Mouse (Mus musculus) liver, embryonic 18 days (tissue): Measurements from ENCODE around the gene Cab39l. TPM values are rescaled to one million over a fixed set of nuclear protein-coding genes. Genes with fewer than 3 reads are reported as not detected.

ENCODE experiments used
- polyA plus RNA-seq: library from polyadenylated mRNA; depleted of rRNA; stranded (reverse); fragments of >200 nt; gene quantifications from 2 replicates; pipeline ENCODE4 v1.2.3, GENCODE M21; 2012; rRNA removed

Cab39l gene
- polyA plus RNA-seq, result 9.0 and 10.3 TPM in 2 replicates

DNA sequence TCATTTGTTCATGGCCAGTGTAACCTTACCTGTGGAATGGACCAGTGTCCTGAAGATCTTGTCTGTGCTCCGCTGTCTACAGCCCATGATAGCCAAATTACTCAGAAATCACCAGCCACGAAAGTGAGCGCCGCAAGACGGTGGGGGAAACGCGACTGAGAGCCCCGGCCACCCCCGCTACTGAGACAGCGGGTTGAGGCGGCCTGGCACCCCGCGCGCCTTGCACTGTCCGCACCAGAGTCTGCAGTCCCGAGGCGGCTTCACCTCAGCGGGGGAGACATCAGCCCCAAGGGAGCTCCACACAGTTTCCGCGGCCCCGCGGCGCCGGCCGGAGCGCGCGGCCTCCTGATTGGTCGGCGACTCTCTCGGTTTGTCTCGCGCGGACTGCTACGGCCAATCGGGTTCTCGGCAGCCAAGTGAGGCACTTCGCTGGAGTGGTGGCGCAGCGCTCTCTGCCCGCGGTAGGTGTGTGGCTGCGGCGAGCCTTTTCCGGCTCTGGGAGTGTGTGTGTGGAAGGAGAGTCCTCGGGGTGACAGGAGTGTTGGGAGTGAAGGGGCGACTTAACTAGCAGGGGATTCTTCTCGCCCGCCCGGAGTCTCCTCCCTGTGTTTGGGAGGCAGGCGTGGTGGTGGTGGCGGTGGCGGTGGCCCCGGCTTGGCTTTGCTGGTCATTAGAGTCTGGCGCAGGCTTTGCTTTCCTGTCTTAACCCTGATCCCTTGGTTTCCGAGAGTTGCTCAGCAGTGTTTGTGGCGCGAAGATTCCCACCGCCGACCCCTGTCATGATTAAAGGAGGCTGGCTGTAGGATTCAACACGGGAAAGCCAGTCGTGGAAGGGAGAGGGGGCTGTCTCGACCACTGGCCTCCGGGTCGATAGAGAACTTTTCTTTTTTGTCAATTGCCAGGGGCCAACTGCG lies at the start of gene Cab39l, which contains the start of gene Setdb2:
TSS of gene Cab39l (plus strand) at position 415 of the 914 bp plus-strand sequence.
TSS of gene Setdb2 (minus strand) at position 327 of the 914 bp plus-strand sequence.

DNA sequence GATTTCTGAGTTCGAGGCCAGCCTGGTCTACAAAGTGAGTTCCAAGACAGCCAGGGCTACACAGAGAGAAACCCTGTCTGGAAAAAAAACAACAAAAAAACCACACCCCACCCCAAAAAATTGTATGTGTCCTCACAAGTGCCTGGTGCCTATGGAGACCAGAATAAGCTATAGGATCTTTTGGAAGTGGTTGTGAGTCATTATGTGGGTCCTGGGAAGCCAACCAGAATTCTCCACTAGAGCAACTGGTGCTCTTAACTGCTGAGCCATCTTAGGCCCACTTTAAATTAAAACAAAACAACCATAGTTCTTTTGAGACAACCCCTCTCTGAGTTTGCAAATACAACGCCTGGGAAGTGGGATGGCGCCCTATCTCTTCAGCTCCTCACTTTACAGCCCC lies 45.5 kb upstream of the Cab39l start, which contains the start of gene Phf11c:
TSS of gene Phf11c (minus strand) at position 101 of the 400 bp plus-strand sequence.

DNA sequence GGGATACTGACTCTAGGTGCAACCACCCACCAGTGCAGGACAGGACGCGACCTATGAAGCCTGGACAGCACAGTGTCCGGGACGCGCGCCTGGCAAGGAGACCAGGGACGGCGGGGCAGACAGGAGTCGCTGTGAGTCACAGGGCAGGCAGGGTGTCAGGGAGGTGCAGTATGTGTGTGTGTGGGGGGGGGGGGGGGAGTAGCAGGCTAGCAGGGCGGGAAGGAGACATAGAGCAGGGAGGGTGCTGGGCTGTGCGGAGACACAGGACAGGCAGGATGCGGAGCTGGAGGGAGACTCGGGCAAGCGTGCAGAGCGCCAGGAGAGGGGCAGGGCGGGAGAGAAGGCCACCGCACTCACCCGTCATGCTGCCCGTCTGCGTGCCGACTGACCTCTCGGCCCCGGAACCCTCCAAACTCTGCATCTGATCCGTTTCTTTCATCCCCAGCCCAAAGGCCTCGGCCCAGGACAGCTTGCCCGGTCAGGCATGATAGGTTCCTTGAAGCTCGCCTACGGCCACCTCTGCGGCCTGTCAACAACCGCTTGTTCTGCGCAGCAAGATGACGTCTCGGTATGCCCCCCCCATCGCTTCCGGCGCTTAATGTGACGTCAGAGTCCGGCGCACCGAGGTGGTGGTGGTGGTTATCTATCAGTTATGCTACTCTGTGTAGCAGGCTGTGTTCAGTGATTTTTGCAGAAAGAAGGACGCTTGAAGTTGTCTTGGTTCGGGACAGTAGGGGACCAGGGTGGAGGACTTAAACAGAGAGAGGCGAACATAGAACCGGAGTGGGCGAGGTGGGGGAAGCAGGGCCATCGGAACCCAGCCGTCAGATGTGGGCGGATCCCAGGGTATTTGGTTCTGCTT lies 156.9 kb downstream of the Cab39l start, which contains the start of gene Cdadc1:
TSS of gene Cdadc1 (minus strand) at position 562 of the 862 bp plus-strand sequence.

GRCm38 (mm10) chr14:59625158-59625805 lies 184.5 kb downstream of the Cab39l start, which contains the start of gene Shisa2:
Gene Shisa2 (plus strand): TSS chr14:59625308.

Other genes starting within 250 kb of the Cab39l start
- 15.4 and 16.2 TPM in 2 replicates for gene Rcbtb1, start 239.8 kb upstream of the Cab39l start, polyA plus RNA-seq
- 0.05 and 0.06 TPM in 2 replicates for gene Gm6904, start 180.8 kb upstream of the Cab39l start, polyA plus RNA-seq
- 0.72 and 1.1 TPM in 2 replicates for gene Phf11a, start 143.4 kb upstream of the Cab39l start, polyA plus RNA-seq
- gene Phf11b, start 99.6 kb upstream of the Cab39l start, polyA plus RNA-seq, result 2.5 and 2.7 TPM in 2 replicates
- gene Phf11d, start 75.5 kb upstream of the Cab39l start, polyA plus RNA-seq, result 5.0 and 6.2 TPM in 2 replicates
- 1.0 TPM in 2 replicates for gene Phf11c, start 45.6 kb upstream of the Cab39l start, polyA plus RNA-seq
- 5.4 and 5.6 TPM in 2 replicates for gene Setdb2, start 88 bp upstream of the Cab39l start, polyA plus RNA-seq
- gene Cdadc1, start 157.0 kb downstream of the Cab39l start, polyA plus RNA-seq, result 6.5 and 9.3 TPM in 2 replicates
- 0.46 and 0.68 TPM in 2 replicates for gene Shisa2, start 184.3 kb downstream of the Cab39l start, polyA plus RNA-seq